Mouse (Mus musculus): Measurements from ENCODE around the gene Pcsk6. TPM values are rescaled to one million over a fixed set of nuclear protein-coding genes. Genes with fewer than 3 reads are reported as not detected.

Pcsk6 gene
- polyA plus RNA-seq, 1 experiment: 38.5 TPM

GRCm38 (mm10) chr7:65822506-65823119 is 38.9 kb upstream of the Pcsk6 start:
- Histone ChIP-seq H3K27me3 (ENCODE audit: control insufficient read depth, insufficient read depth, low read length, poor library complexity, severe bottlenecking) (no peaks in the 10 kb centered on the region), H3K36me3 (ENCODE audit: control insufficient read depth, insufficient read depth, low read length, poor library complexity, severe bottlenecking) (no peaks in the 10 kb centered on the region), H3K4me3 (ENCODE audit: low read depth, low read length) (no peak overlapping the region), H3K27ac (ENCODE audit: insufficient read depth, low read length) (no peak overlapping the region), H3K9me3 (replicated peaks; ENCODE audit: control insufficient read depth, insufficient read depth, low read length, poor library complexity, severe bottlenecking) (no peaks in the 10 kb centered on the region), H3K9ac (ENCODE audit: low read depth, poor library complexity, severe bottlenecking) (no peak overlapping the region), H3K4me1 (ENCODE audit: control insufficient read depth, insufficient read depth, low read length) (no peaks in the 10 kb centered on the region)
- no peak for TF ChIP-seq CTCF (IDR thresholded peaks at IDR 0.05; ENCODE audit: low read depth, low read length)
- no peak for TF ChIP-seq POLR2A (IDR thresholded peaks at IDR 0.05; ENCODE audit: insufficient read depth, low read length)
- TF ChIP-seq EP300 (IDR thresholded peaks at IDR 0.05; ENCODE audit: insufficient read depth, low read depth, low read length): no peak

- H3K27ac ChIP-seq (ENCODE audit: insufficient read depth, low read length): no peak overlapping the region
Measured at GRCm38 (mm10) chr7:65839756-65840155, 21.8 kb upstream of the Pcsk6 start.

GRCm38 (mm10) chr7:65843210-65843609 is 18.3 kb upstream of the Pcsk6 start:
- Histone ChIP-seq H3K9me3 (replicated peaks; ENCODE audit: control insufficient read depth, insufficient read depth, low read length, poor library complexity, severe bottlenecking) (no peaks in the 10 kb centered on the region; the same call in 1 of the 2 replicates), H3K9ac (ENCODE audit: low read depth, poor library complexity, severe bottlenecking) (no peak overlapping the region), H3K36me3 (ENCODE audit: control insufficient read depth, insufficient read depth, low read length, poor library complexity, severe bottlenecking) (no peaks in the 10 kb centered on the region), H3K4me1 (ENCODE audit: control insufficient read depth, insufficient read depth, low read length) (no peaks in the 10 kb centered on the region), H3K27me3 (ENCODE audit: control insufficient read depth, insufficient read depth, low read length, poor library complexity, severe bottlenecking) (no peaks in the 10 kb centered on the region), H3K27ac (ENCODE audit: insufficient read depth, low read length) (no peak overlapping the region), H3K4me3 (ENCODE audit: low read depth, low read length) (no peak overlapping the region)
- no peak for TF ChIP-seq POLR2A (IDR thresholded peaks at IDR 0.05; ENCODE audit: insufficient read depth, low read length)
- no peak for TF ChIP-seq EP300 (IDR thresholded peaks at IDR 0.05; ENCODE audit: insufficient read depth, low read depth, low read length)
- TF ChIP-seq CTCF (IDR thresholded peaks at IDR 0.05; ENCODE audit: low read depth, low read length): peak; percentile 25

More at GRCm38 (mm10) chr7:65839756-65840155, 21.8 kb upstream of the Pcsk6 start:
- TF ChIP-seq EP300 (IDR thresholded peaks at IDR 0.05; ENCODE audit: insufficient read depth, low read depth, low read length) (no peak), CTCF (IDR thresholded peaks at IDR 0.05; ENCODE audit: low read depth, low read length) (no peak), POLR2A (IDR thresholded peaks at IDR 0.05; ENCODE audit: insufficient read depth, low read length) (no peak)
- Histone ChIP-seq H3K27me3 (ENCODE audit: control insufficient read depth, insufficient read depth, low read length, poor library complexity, severe bottlenecking) (no peaks in the 10 kb centered on the region), H3K36me3 (ENCODE audit: control insufficient read depth, insufficient read depth, low read length, poor library complexity, severe bottlenecking) (no peaks in the 10 kb centered on the region), H3K4me3 (ENCODE audit: low read depth, low read length) (no peak overlapping the region), H3K4me1 (ENCODE audit: control insufficient read depth, insufficient read depth, low read length) (no peaks in the 10 kb centered on the region), H3K9ac (ENCODE audit: low read depth, poor library complexity, severe bottlenecking) (no peak overlapping the region), H3K9me3 (replicated peaks; ENCODE audit: control insufficient read depth, insufficient read depth, low read length, poor library complexity, severe bottlenecking) (no peaks in the 10 kb centered on the region; the same call in 1 of the 2 replicates)

GRCm38 (mm10) chr7:65860981-65861380 is 553 bp upstream of the Pcsk6 start:
- H3K27ac ChIP-seq (ENCODE audit: insufficient read depth, low read length): no peak overlapping the region
- H3K9ac ChIP-seq (ENCODE audit: low read depth, poor library complexity, severe bottlenecking): 0 out of 2 replicates have a peak overlapping the region, but pooled peaks have one; percentile 98
- TF ChIP-seq EP300 (IDR thresholded peaks at IDR 0.05; ENCODE audit: insufficient read depth, low read depth, low read length) (no peak), POLR2A (IDR thresholded peaks at IDR 0.05; ENCODE audit: insufficient read depth, low read length) (no peak), CTCF (IDR thresholded peaks at IDR 0.05; ENCODE audit: low read depth, low read length) (no peak)
- no peaks in the 10 kb centered on the region for H3K4me1 ChIP-seq (ENCODE audit: control insufficient read depth, insufficient read depth, low read length)
- H3K36me3 ChIP-seq (ENCODE audit: control insufficient read depth, insufficient read depth, low read length, poor library complexity, severe bottlenecking): no peaks in the 10 kb centered on the region
- H3K4me3 ChIP-seq (ENCODE audit: low read depth, low read length): no peak overlapping the region; the same call in 1 of the 2 replicates
- H3K9me3 ChIP-seq (replicated peaks; ENCODE audit: control insufficient read depth, insufficient read depth, low read length, poor library complexity, severe bottlenecking): no peaks in the 10 kb centered on the region
- 0 out of 2 replicates have a peak, but pooled peaks cover 3% of the 10 kb centered on the region for H3K27me3 ChIP-seq (ENCODE audit: control insufficient read depth, insufficient read depth, low read length, poor library complexity, severe bottlenecking)

- Histone ChIP-seq H3K27ac (ENCODE audit: insufficient read depth, low read length) (no peak overlapping the region), H3K9me3 (replicated peaks; ENCODE audit: control insufficient read depth, insufficient read depth, low read length, poor library complexity, severe bottlenecking) (no peaks in the 10 kb centered on the region), H3K27me3 (ENCODE audit: control insufficient read depth, insufficient read depth, low read length, poor library complexity, severe bottlenecking) (0 out of 2 replicates have a peak, but pooled peaks cover 3% of the 10 kb centered on the region), H3K4me3 (ENCODE audit: low read depth, low read length) (peak overlapping the region; percentile 63), H3K36me3 (ENCODE audit: control insufficient read depth, insufficient read depth, low read length, poor library complexity, severe bottlenecking) (no peaks in the 10 kb centered on the region), H3K4me1 (ENCODE audit: control insufficient read depth, insufficient read depth, low read length) (no peaks in the 10 kb centered on the region), H3K9ac (ENCODE audit: low read depth, poor library complexity, severe bottlenecking) (peak overlapping the region; percentile 98)
- no peak for TF ChIP-seq CTCF (IDR thresholded peaks at IDR 0.05; ENCODE audit: low read depth, low read length)
- no peak for TF ChIP-seq EP300 (IDR thresholded peaks at IDR 0.05; ENCODE audit: insufficient read depth, low read depth, low read length)
- TF ChIP-seq POLR2A (IDR thresholded peaks at IDR 0.05; ENCODE audit: insufficient read depth, low read length): no peak
Measured at GRCm38 (mm10) chr7:65862473-65863176, 1.1 kb downstream of the Pcsk6 start.

- Histone ChIP-seq H3K27ac (ENCODE audit: insufficient read depth, low read length) (no peak overlapping the region), H3K36me3 (ENCODE audit: control insufficient read depth, insufficient read depth, low read length, poor library complexity, severe bottlenecking) (no peaks in the 10 kb centered on the region), H3K9ac (ENCODE audit: low read depth, poor library complexity, severe bottlenecking) (no peak overlapping the region), H3K4me1 (ENCODE audit: control insufficient read depth, insufficient read depth, low read length) (peaks cover 16% of the 10 kb centered on the region), H3K9me3 (replicated peaks; ENCODE audit: control insufficient read depth, insufficient read depth, low read length, poor library complexity, severe bottlenecking) (no peaks in the 10 kb centered on the region), H3K4me3 (ENCODE audit: low read depth, low read length) (no peak overlapping the region), H3K27me3 (ENCODE audit: control insufficient read depth, insufficient read depth, low read length, poor library complexity, severe bottlenecking) (no peaks in the 10 kb centered on the region)
- TF ChIP-seq POLR2A (IDR thresholded peaks at IDR 0.05; ENCODE audit: insufficient read depth, low read length) (no peak), EP300 (IDR thresholded peaks at IDR 0.05; ENCODE audit: insufficient read depth, low read depth, low read length) (no peak), CTCF (IDR thresholded peaks at IDR 0.05; ENCODE audit: low read depth, low read length) (no peak)
Measured at GRCm38 (mm10) chr7:65869173-65869572, 7.6 kb downstream of the Pcsk6 start.

Measured in ES-Bruce4 (cell line).